Mouse (Mus musculus): Measurements from ENCODE around the gene Ccdc73. TPM values are rescaled to one million over a fixed set of nuclear protein-coding genes. Genes with fewer than 3 reads are reported as not detected.
"Not testable (repeated sequence)": the region's sequence is repeated elsewhere in the genome, so short reads cannot be mapped to it uniquely, and the experiment has no call there.

Ccdc73 gene
- total RNA-seq, 2 experiments from 2014 or later = 2.4 TPM; not detected in 1

GRCm38 (mm10) chr2:105017802-105018201 lies 150.2 kb downstream of the Ccdc73 start:
- TF ChIP-seq CTCF (IDR thresholded peaks at IDR 0.05) = no peak
- DNase-seq (ENCODE audit: extremely low spot score in 1 of 2, low spot score in 2 of 2) = no peak
- no peak overlapping the region for H3K4me3 ChIP-seq
- no peak overlapping the region for H3K27ac ChIP-seq
- intact Hi-C loops (cut with DNase I) = loop anchor here (2.0 to 5.0 kb wide), 2 partner anchors 201 to 426 kb away; partner anchors contain the start of genes Cstf3 and Qser1

GRCm38 (mm10) chr2:105019457-105019856 lies 151.9 kb downstream of the Ccdc73 start:
- no peak for TF ChIP-seq CTCF (IDR thresholded peaks at IDR 0.05)
- no peak overlapping the region for H3K27ac ChIP-seq
- no peak for DNase-seq (ENCODE audit: extremely low spot score in 1 of 2, low spot score in 2 of 2)
- intact Hi-C loops (cut with DNase I) = loop anchor here (5.0 kb wide), 1 partner anchor 427 kb away; the partner anchor contains the start of gene Cstf3
- no peak overlapping the region for H3K4me3 ChIP-seq

GRCm38 (mm10) chr2:105021256-105021655 lies 153.7 kb downstream of the Ccdc73 start:
- no peak for TF ChIP-seq CTCF (IDR thresholded peaks at IDR 0.05)

GRCm38 (mm10) chr2:105021836-105022235 lies 154.2 kb downstream of the Ccdc73 start:
- no peak for DNase-seq (ENCODE audit: extremely low spot score in 1 of 2, low spot score in 2 of 2)
- no peak overlapping the region for H3K27ac ChIP-seq
- TF ChIP-seq CTCF (IDR thresholded peaks at IDR 0.05) = no peak
- H3K4me3 ChIP-seq = no peak overlapping the region
- intact Hi-C loops (cut with DNase I) = no loop called here

More at GRCm38 (mm10) chr2:105021256-105021655, 153.7 kb downstream of the Ccdc73 start:
- Histone ChIP-seq H3K27ac (no peak overlapping the region), H3K4me3 (no peak overlapping the region)
- intact Hi-C loops (cut with DNase I) = no loop called here
- no peak for DNase-seq (ENCODE audit: extremely low spot score in 1 of 2, low spot score in 2 of 2)

GRCm38 (mm10) chr2:105023031-105023615 lies 155.5 kb downstream of the Ccdc73 start:
- intact Hi-C loops (cut with DNase I) = no loop called here
- no peak for DNase-seq (ENCODE audit: extremely low spot score in 1 of 2, low spot score in 2 of 2)
- no peak for TF ChIP-seq CTCF (IDR thresholded peaks at IDR 0.05)
- H3K27ac ChIP-seq = no peak overlapping the region
- no peak overlapping the region for H3K4me3 ChIP-seq

GRCm38 (mm10) chr2:105023815-105024214 lies 156.2 kb downstream of the Ccdc73 start:
- Histone ChIP-seq H3K27ac (no peak overlapping the region), H3K4me3 (no peak overlapping the region)
- no peak for TF ChIP-seq CTCF (IDR thresholded peaks at IDR 0.05)
- intact Hi-C loops (cut with DNase I) = no loop called here
- DNase-seq (ENCODE audit: extremely low spot score in 1 of 2, low spot score in 2 of 2) = no peak

GRCm38 (mm10) chr2:105025610-105026009 lies 158.0 kb downstream of the Ccdc73 start:
- H3K27ac ChIP-seq; intact Hi-C loops (cut with DNase I); DNase-seq (ENCODE audit: extremely low spot score in 1 of 2, low spot score in 2 of 2); H3K4me3 ChIP-seq: not testable (repeated sequence)

- Histone ChIP-seq H3K4me3 (no peak overlapping the region), H3K27ac (no peak overlapping the region)
- no peak for DNase-seq (ENCODE audit: extremely low spot score in 1 of 2, low spot score in 2 of 2)
- no peak for TF ChIP-seq CTCF (IDR thresholded peaks at IDR 0.05)
- intact Hi-C loops (cut with DNase I) = no loop called here
These were observed 159.5 kb downstream of the Ccdc73 start for GRCm38 (mm10) chr2:105026950-105027695.

- TF ChIP-seq CTCF (IDR thresholded peaks at IDR 0.05) = no peak
- intact Hi-C loops (cut with DNase I) = no loop called here
- Histone ChIP-seq H3K27ac (no peak overlapping the region), H3K4me3 (no peak overlapping the region)
- no peak for DNase-seq (ENCODE audit: extremely low spot score in 1 of 2, low spot score in 2 of 2)
These were observed 161.2 kb downstream of the Ccdc73 start for GRCm38 (mm10) chr2:105028806-105029205.

- no peak overlapping the region for H3K27ac ChIP-seq
- intact Hi-C loops (cut with DNase I) = no loop called here
- no peak overlapping the region for H3K4me3 ChIP-seq
- no peak for DNase-seq (ENCODE audit: extremely low spot score in 1 of 2, low spot score in 2 of 2)
- no peak for TF ChIP-seq CTCF (IDR thresholded peaks at IDR 0.05)
These were observed 162.9 kb downstream of the Ccdc73 start for GRCm38 (mm10) chr2:105030505-105030904.

- no peak for DNase-seq (ENCODE audit: extremely low spot score in 1 of 2, low spot score in 2 of 2)
- intact Hi-C loops (cut with DNase I) = no loop called here
- no peak for TF ChIP-seq CTCF (IDR thresholded peaks at IDR 0.05)
- Histone ChIP-seq H3K4me3 (no peak overlapping the region), H3K27ac (no peak overlapping the region)
These were observed 166.5 kb downstream of the Ccdc73 start for GRCm38 (mm10) chr2:105034084-105034483.

GRCm38 (mm10) chr2:105035985-105036384 lies 168.4 kb downstream of the Ccdc73 start:
- no peak overlapping the region for H3K27ac ChIP-seq
- TF ChIP-seq CTCF (IDR thresholded peaks at IDR 0.05) = no peak
- DNase-seq (ENCODE audit: extremely low spot score in 1 of 2, low spot score in 2 of 2) = no peak

More at GRCm38 (mm10) chr2:105035985-105036384, 168.4 kb downstream of the Ccdc73 start:
- H3K4me3 ChIP-seq = no peak overlapping the region
- intact Hi-C loops (cut with DNase I) = no loop called here
